Mouse (Mus musculus) midbrain, embryonic 15.5 days (tissue): ENCODE data around the gene 4933434E20Rik. TPM values are rescaled to one million over a fixed set of nuclear protein-coding genes. Genes with fewer than 3 reads are reported as not detected.

Source experiments
- ATAC-seq: fragments of 200-750 bp; cut with Nextera tagmentation; replicated peaks from 2 replicates; pipeline ENCODE4 v1.8.0; 2017; ENCODE audit warnings: moderate TSS enrichment
- H3K27ac ChIP-seq: fragments of 300-500 bp; sonication (generic); 2 replicates; pipeline ENCODE4 v1.5.1; 2015; ENCODE audit warnings: mild to moderate bottlenecking, inconsistent platforms
- H3K27me3 ChIP-seq: fragments of 300-500 bp; sonication (generic); replicated peaks from 2 replicates; pipeline ENCODE4 v1.6.1; 2015; ENCODE audit warnings: inconsistent platforms
- H3K36me3 ChIP-seq: fragments of 300-500 bp; sonication (generic); replicated peaks from 2 replicates; pipeline ENCODE4 v1.6.1; 2015; ENCODE audit warnings: inconsistent platforms
- H3K4me1 ChIP-seq: fragments of 300-500 bp; sonication (generic); 2 replicates; pipeline ENCODE4 v1.6.1; 2015; ENCODE audit warnings: inconsistent platforms
- H3K4me2 ChIP-seq: fragments of 300-500 bp; sonication (generic); 2 replicates; pipeline ENCODE4 v1.6.1; 2015; ENCODE audit warnings: inconsistent platforms, mild to moderate bottlenecking, moderate library complexity
- H3K4me3 ChIP-seq: fragments of 300-500 bp; sonication (generic); 2 replicates; pipeline ENCODE4 v1.5.1; 2015; ENCODE audit warnings: mild to moderate bottlenecking, inconsistent platforms
- H3K9ac ChIP-seq: fragments of 300-500 bp; sonication (generic); 2 replicates; pipeline ENCODE4 v1.6.1; 2015; ENCODE audit warnings: mild to moderate bottlenecking, inconsistent platforms
- H3K9me3 ChIP-seq: fragments of 300-500 bp; sonication (generic); 2 replicates; pipeline ENCODE4 v1.6.1; 2016; ENCODE audit warnings: inconsistent platforms
- WGBS: fragments of 180-500 bp; shearing (Covaris S2); methylation state at CpG from one replicate; pipeline ENCODE4 v1.1.7; 2015; ENCODE audit warnings: mixed read lengths; 5-methylcytosine and 5-hydroxymethylcytosine counted together
- polyA plus RNA-seq: library from polyadenylated mRNA; unstranded; fragments of >200 nt; fragmentation: Nextera tagmentation; extraction: Ambion mirVana; gene quantifications from 2 replicates; pipeline ENCODE4 v1.2.1, GENCODE M21; 2015

The 4933434E20Rik gene
- polyA plus RNA-seq, 1 experiment from 2014 or later: 210 TPM

DNA sequence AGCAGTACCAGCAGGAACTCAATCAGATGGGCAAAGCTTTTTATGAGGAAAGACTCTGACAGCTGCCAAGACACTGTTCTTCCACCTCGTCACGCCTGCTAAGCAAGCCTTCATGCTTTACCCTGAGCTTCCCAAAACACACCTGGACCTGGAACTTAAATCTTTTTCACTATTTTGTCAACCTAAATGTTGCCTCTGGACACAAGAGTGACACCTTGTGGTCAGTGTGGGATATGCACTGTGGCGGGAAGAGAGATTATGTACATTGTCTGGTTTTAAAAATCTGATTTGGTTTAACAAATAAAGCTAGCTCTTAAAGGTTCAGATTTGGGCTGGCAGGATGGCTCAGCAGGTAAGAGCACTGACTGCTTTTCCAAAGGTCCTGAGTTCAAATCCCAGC, 14.1 kb downstream of the 4933434E20Rik start:
- H3K4me1 ChIP-seq: no peaks in the 10 kb centered on the region
- H3K4me2 ChIP-seq: no peak overlapping the region
- no peak overlapping the region for H3K4me3 ChIP-seq
- no peak for ATAC-seq
- H3K36me3 ChIP-seq: peaks cover 15% of the 10 kb centered on the region
- WGBS: 63% methylated on average over 3 of the region's 3 CpGs
- H3K27ac ChIP-seq: no peak overlapping the region
- H3K9ac ChIP-seq: no peak overlapping the region
- H3K9me3 ChIP-seq: no peaks in the 10 kb centered on the region
- H3K27me3 ChIP-seq: no peaks in the 10 kb centered on the region

DNA sequence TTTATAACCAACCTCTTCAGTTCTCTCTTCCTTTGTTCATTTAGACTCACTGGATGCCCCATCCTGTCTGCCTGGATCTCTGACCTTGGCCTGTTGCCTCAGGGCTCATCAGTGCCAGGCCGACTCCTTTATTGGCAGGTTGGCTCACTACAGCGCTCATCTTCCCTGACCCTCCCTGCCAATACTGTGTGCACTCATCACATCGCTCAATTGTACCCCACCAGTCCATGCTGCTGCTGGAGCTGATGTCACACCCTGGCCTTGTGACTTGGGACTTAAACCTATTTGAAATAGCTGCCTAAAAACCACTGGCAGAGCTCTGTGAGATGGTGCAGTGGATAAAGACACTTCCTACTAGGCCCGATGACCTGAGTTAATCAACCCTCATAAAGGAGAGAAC, 16.4 kb downstream of the 4933434E20Rik start:
- Histone ChIP-seq H3K9me3 (no peaks in the 10 kb centered on the region), H3K27ac (no peak overlapping the region), H3K27me3 (no peaks in the 10 kb centered on the region), H3K9ac (no peak overlapping the region), H3K4me1 (no peaks in the 10 kb centered on the region), H3K4me2 (no peak overlapping the region), H3K36me3 (0 out of 2 replicates have a peak, but pooled peaks cover 1% of the 10 kb centered on the region), H3K4me3 (no peak overlapping the region)
- 91% methylated on average over 4 of the region's 4 CpGs for WGBS
- ATAC-seq: no peak

DNA sequence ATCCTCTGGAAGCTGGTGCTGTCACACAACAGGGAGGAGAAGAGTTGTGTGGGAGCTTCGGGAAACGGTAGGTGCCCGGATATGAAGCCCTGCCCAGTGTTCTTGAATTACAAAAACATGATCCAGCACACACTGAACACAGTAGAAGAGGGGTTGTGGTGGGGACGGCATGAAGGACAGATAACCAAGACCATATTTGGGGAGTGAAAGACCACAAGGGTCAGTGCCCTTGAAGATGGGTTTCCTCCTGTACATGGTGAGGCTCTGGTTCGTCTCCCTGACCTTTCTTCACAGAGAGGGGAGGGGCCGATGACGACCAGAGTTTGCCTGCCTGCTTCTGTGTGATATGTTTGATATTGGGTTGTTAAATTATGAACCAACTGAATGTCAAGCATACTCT, 18.3 kb downstream of the 4933434E20Rik start:
- no peaks in the 10 kb centered on the region for H3K27me3 ChIP-seq
- H3K36me3 ChIP-seq: no peaks in the 10 kb centered on the region
- no peak overlapping the region for H3K4me3 ChIP-seq
- H3K27ac ChIP-seq: no peak overlapping the region
- no peaks in the 10 kb centered on the region for H3K9me3 ChIP-seq
- H3K4me2 ChIP-seq: no peak overlapping the region
- no peak for ATAC-seq
- 89% methylated on average over 7 of the region's 7 CpGs for WGBS
- H3K9ac ChIP-seq: no peak overlapping the region
- H3K4me1 ChIP-seq: no peaks in the 10 kb centered on the region

DNA sequence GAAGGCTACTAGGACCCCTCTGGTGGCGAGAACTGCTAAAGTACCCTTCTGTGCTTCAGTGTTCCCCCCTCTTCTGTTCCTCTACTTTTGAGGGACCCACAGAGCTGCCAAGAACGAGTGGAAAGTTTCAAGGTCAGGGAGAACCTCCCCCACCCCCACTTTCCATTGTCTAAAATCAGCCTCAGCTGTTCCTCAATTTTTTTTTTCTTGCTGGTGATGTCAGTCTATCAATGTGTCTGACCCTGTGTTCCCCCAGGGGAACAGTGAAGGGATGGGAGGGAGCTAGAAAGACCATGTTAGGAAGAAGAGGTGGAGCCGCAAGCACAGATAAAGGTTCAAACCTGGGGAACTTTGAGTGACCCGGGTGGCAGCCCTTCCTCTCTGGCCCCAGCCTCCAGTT, 20.9 kb downstream of the 4933434E20Rik start, which contains the start of gene Tpm3:
Gene Tpm3, plus strand, starts transcription at position 356 of the 400 bp plus-strand sequence.
- H3K27ac ChIP-seq: no peak within 1 kb of the TSS
- ATAC-seq: no peak
- H3K9ac ChIP-seq: no peak within 1 kb of the TSS
- H3K4me3 ChIP-seq: no peak within 1 kb of the TSS
- H3K4me1 ChIP-seq: peaks cover 5% of the 10 kb centered on the region
- WGBS: 76% methylated on average over 4 of the region's 4 CpGs
- no peaks in the 10 kb centered on the region for H3K27me3 ChIP-seq
- no peaks in the 10 kb centered on the region for H3K36me3 ChIP-seq
- no peak within 1 kb of the TSS for H3K4me2 ChIP-seq
- H3K9me3 ChIP-seq: no peaks in the 10 kb centered on the region

DNA sequence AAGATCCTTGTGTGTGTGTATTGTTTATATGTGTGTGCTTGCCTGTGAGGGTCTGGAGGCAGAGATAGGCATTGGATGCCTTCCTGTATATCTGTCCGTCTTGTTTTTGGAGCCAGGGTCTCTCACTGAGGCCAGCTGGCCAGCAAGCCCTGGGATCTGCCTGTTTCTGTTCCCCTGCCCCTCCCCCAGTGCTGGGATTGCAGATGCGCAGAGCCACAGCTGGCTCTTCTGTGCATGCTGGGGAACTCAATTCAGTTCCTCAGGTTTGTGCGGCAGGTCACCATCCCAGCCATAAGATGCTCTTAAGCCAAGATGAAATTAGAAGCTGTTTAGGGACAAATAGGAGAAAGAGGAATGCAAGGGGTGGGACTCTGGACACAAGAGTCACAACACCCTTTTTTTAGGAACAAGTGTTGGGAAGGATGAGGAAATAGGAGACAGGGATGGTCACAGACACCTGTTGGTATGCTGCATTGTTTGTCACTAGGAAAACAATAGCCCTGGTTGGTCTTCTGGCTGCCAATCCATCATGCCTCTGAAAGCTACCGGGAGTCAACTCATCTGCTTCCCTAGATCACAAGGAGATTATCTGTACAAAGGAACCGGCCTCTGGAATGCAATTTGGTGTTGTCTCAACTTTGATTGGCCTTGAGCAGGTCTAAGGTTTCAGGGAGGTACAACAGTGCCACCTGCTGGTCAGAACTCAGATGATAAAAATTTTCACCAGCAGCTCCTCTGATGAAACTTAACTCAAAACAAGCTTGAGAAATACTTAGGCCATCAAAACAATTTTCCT, 25.7 kb downstream of the 4933434E20Rik start:
- Histone ChIP-seq H3K4me2 (peak overlapping the region; percentile 7; the same call in 1 of the 2 replicates), H3K4me3 (0 out of 2 replicates have a peak overlapping the region, but pooled peaks have one; percentile 2), H3K9me3 (no peaks in the 10 kb centered on the region), H3K9ac (no peak overlapping the region), H3K4me1 (peaks cover 32% of the 10 kb centered on the region), H3K27ac (no peak overlapping the region), H3K27me3 (no peaks in the 10 kb centered on the region), H3K36me3 (no peaks in the 10 kb centered on the region)
- WGBS: 9% methylated on average over 5 of the region's 5 CpGs
- no peak for ATAC-seq

DNA sequence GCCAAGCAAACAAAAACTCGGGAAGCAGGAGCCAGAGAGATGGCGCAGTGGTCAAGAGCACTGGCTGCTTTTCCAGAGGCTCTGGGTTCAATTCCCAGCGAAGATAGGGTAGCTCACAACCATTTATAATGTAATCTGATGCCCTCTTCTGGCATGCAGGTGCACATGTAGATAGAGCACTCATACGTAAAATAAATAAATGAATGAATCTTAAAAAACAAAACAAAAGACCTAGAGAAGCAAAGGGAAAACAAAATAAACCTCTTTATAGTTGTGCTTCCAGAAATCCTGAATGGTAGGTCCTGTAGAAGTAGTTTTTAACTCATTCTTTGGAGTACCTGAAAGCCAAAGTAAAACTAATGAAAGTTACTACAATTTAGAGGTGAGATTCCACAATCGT, 26.8 kb downstream of the 4933434E20Rik start:
- H3K27me3 ChIP-seq: no peaks in the 10 kb centered on the region
- H3K27ac ChIP-seq: no peak overlapping the region
- no peaks in the 10 kb centered on the region for H3K36me3 ChIP-seq
- H3K9me3 ChIP-seq: no peaks in the 10 kb centered on the region
- no peak overlapping the region for H3K4me2 ChIP-seq
- no peak for ATAC-seq
- 59% methylated on average over 5 of the region's 5 CpGs for WGBS
- H3K4me1 ChIP-seq: peaks cover 43% of the 10 kb centered on the region
- no peak overlapping the region for H3K4me3 ChIP-seq
- H3K9ac ChIP-seq: no peak overlapping the region

DNA sequence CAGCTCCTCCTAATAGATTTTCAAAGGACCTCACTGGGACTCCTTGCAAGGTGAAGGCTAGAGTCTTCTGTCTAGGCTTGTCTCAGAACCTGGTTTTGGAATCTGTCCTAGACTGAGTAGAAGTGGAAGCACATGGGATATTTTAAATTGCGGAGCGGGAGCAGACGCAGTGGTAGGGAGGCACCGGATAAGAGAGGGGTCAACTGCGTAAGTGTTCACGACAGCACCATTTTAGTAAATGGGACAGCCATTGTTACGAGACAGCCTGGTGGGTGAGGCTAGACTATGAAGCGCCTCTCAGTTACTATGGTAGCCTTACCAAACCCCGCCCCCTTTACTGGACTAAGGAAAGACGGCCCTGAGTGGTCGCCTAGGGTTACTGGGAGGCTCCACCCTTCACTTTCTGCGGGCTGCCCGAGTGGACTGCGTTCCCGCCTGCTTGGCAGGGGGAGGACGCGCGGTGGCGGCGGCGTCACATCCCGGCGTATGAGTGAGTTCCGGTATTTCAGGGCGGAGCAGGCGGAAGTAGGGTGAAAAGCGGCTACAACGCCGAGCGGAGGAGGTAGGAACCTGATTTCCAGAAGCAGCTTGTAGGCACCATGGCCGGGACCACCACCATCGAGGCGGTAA, 27.8 kb downstream of the 4933434E20Rik start:
- peaks cover 53% of the 10 kb centered on the region for H3K4me1 ChIP-seq
- peak overlapping the region; percentile 76 for H3K9ac ChIP-seq
- no peaks in the 10 kb centered on the region for H3K27me3 ChIP-seq
- WGBS: under 1% methylated on average over 33 of the region's 33 CpGs
- H3K36me3 ChIP-seq: no peaks in the 10 kb centered on the region
- H3K27ac ChIP-seq: peak overlapping the region; percentile 88
- ATAC-seq: peak; percentile 95
- no peaks in the 10 kb centered on the region for H3K9me3 ChIP-seq
- peak overlapping the region; percentile 78 for H3K4me3 ChIP-seq
- H3K4me2 ChIP-seq: peak overlapping the region; percentile 75

DNA sequence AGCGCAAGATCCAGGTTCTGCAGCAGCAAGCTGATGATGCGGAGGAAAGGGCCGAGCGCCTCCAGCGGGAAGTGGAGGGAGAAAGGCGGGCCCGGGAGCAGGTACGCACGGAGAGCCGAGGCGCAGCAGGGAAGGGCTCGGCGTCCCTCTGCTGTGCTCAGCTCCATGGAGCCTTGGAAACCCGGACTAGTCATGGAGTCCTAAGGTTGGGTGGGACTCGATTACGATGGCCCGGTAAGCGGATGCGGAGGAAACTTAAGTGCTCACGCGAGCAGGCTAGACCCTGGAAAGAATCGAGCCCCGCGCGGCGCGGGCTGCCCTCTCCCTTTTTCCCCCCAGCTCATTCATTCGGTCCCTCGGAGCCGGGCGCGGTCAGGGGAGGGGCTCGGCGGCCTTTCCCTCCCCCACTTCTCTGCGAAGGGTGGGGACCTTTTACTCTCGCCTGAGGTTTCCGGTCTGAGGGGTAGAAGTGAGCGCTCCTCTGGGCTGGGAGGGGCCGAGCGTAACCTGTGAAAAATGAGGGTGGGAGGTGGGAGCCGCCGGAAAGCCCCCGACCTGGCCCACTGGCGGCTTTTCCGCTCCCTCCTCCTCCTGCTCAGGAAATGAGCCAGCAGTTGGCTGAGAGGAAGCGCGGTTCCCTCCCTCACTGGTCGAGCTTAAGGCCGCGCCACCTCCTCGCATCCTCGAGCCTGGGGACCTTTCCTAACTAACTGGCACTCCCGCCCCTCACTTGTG, 28.5 kb downstream of the 4933434E20Rik start:
- under 1% methylated on average over 53 of the region's 53 CpGs for WGBS
- H3K27me3 ChIP-seq: no peaks in the 10 kb centered on the region
- no peaks in the 10 kb centered on the region for H3K9me3 ChIP-seq
- peaks cover 59% of the 10 kb centered on the region for H3K4me1 ChIP-seq
- peak overlapping the region; percentile 88 for H3K27ac ChIP-seq
- H3K4me2 ChIP-seq: peak overlapping the region; percentile 75
- peak; percentile 83 for ATAC-seq
- peak overlapping the region; percentile 78 for H3K4me3 ChIP-seq
- H3K9ac ChIP-seq: peak overlapping the region; percentile 76
- H3K36me3 ChIP-seq: no peaks in the 10 kb centered on the region

DNA sequence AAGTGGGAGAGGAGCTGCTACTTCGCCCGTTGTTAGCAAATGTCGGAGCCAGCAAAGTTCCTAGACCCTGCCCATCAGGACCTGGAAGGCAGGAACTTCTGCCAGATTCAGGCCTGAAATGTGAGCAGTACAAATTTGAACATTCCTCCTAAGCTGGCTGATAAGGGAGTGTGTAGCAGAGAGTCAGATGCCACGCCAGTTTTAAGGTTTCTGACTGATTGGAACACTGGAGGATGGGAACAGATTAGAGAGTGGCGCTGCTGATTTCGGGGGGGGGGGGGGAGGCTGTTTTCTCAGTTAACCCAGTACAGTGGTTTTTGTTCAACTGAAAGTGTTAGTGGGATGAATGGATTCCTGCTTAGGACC, 29.0 kb downstream of the 4933434E20Rik start:
- WGBS: 2% methylated on average over 6 of the region's 6 CpGs
- H3K9me3 ChIP-seq: no peaks in the 10 kb centered on the region
- H3K4me1 ChIP-seq: peaks cover 62% of the 10 kb centered on the region
- peak overlapping the region; percentile 76 for H3K9ac ChIP-seq
- H3K27me3 ChIP-seq: no peaks in the 10 kb centered on the region
- H3K4me2 ChIP-seq: peak overlapping the region; percentile 75
- H3K4me3 ChIP-seq: peak overlapping the region; percentile 78
- peak overlapping the region; percentile 88 for H3K27ac ChIP-seq
- no peak for ATAC-seq
- no peaks in the 10 kb centered on the region for H3K36me3 ChIP-seq

DNA sequence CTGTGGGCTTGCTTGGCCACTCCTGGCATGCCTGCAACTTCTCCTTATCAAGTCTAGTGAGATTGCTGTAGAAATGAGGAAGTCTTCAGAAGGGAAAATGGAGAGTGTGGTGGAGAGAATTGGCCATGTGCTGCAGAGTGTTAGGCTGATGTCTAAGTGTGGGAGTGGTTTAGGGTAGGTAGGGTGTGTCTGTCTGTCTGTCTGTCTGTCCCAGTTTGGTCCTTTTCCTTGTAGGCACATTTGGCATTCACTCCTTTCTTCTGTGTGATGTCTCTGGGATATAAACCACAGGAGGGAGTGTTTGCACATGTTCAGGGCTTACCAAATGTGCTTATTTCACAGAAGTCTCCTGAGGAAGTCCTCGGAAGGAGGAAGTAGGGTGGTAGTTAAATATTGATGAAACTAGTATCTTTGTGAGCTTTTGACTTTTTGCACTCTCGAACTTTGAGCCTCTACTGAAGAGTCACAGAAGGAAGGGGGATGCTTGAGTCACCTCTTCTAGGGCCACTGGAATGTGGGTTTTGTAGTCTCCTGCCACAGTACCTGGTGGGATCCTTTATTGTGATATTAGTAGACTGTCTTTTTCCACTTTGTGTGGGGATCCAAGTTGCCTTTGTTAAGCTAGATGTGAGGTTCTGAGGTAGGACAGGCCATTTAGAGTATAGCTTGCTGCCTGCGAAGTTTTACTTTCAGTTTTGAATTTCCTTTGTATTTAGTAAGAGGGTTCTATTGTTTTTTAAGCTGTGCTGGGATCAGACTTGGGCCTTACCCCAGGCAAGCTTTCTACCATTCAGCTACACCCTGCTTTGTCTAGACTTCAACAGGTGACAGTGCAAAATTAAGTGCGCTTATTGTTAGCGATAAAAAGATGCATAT, 30.2 kb downstream of the 4933434E20Rik start:
- no peak for ATAC-seq
- peaks cover 62% of the 10 kb centered on the region for H3K4me1 ChIP-seq
- H3K27me3 ChIP-seq: no peaks in the 10 kb centered on the region
- H3K4me3 ChIP-seq: peak overlapping the region; percentile 6; the same call in 1 of the 2 replicates
- H3K9ac ChIP-seq: no peak overlapping the region; the same call in 1 of the 2 replicates
- WGBS: 75% methylated on average over 5 of the region's 5 CpGs
- H3K27ac ChIP-seq: no peak overlapping the region; the same call in 1 of the 2 replicates
- H3K4me2 ChIP-seq: peak overlapping the region; percentile 75
- H3K9me3 ChIP-seq: no peaks in the 10 kb centered on the region
- H3K36me3 ChIP-seq: no peaks in the 10 kb centered on the region

DNA sequence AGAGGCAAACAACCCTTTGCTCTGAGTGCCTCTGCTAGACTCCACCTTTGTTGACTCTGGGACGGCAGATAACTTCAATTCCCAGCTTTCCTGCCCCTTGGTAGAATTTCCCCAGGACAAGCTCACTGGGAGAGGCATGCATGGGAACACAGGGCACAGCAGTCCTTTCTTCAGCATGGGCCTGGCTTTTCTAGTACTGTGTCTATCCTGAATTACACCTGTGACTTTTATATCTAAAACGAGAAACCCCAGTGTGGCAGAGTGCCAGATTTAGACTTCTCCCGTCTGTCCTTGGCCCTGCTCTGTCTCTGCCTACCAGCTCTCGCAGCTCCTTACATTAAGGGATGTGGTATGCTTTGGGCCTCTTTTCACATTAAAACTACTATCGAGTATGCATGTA, 31.6 kb downstream of the 4933434E20Rik start:
- peak overlapping the region; percentile 17; the same call in 1 of the 2 replicates for H3K9ac ChIP-seq
- peak overlapping the region; percentile 67; the same call in 1 of the 2 replicates for H3K27ac ChIP-seq
- H3K4me1 ChIP-seq: peaks cover 53% of the 10 kb centered on the region
- no peaks in the 10 kb centered on the region for H3K27me3 ChIP-seq
- 59% methylated on average over 5 of the region's 5 CpGs for WGBS
- peak overlapping the region; percentile 7; the same call in 1 of the 2 replicates for H3K4me2 ChIP-seq
- H3K4me3 ChIP-seq: no peak overlapping the region
- H3K9me3 ChIP-seq: no peaks in the 10 kb centered on the region
- H3K36me3 ChIP-seq: peaks cover 10% of the 10 kb centered on the region
- ATAC-seq: no peak
